Mouse (Mus musculus): Measurements from ENCODE around the gene Ehbp1.

Gene Ehbp1

GRCm38 (mm10) chr11:22342242-22343207 is at the start of gene Ehbp1:
Gene Ehbp1, minus strand, starts transcription at chr11:22342292.
- DNase-seq, result no peak

GRCm38 (mm10) chr11:22387472-22388098 is 45.5 kb upstream of the Ehbp1 start:
- DNase-seq, result no peak

- DNase-seq, result no peak
Observed at GRCm38 (mm10) chr11:22383532-22383931, 41.4 kb upstream of the Ehbp1 start.

- DNase-seq, result no peak
Observed at GRCm38 (mm10) chr11:22374811-22375210, 32.7 kb upstream of the Ehbp1 start.

- DNase-seq, result no peak
Observed at GRCm38 (mm10) chr11:22373290-22373674, 31.2 kb upstream of the Ehbp1 start.

GRCm38 (mm10) chr11:22372609-22373289 is 30.7 kb upstream of the Ehbp1 start:
- no peak for DNase-seq

GRCm38 (mm10) chr11:22369841-22370240 is 27.7 kb upstream of the Ehbp1 start:
- no peak for DNase-seq

GRCm38 (mm10) chr11:22368621-22369020 is 26.5 kb upstream of the Ehbp1 start:
- DNase-seq, result no peak

- no peak for DNase-seq
Observed at GRCm38 (mm10) chr11:22366486-22366885, 24.4 kb upstream of the Ehbp1 start.

GRCm38 (mm10) chr11:22353962-22354621 is 12.0 kb upstream of the Ehbp1 start:
- DNase-seq, result no peak

- no peak for DNase-seq
Observed at GRCm38 (mm10) chr11:22349945-22350344, 7.9 kb upstream of the Ehbp1 start.

- DNase-seq, result no peak
Observed at GRCm38 (mm10) chr11:22348536-22348910, 6.4 kb upstream of the Ehbp1 start.

GRCm38 (mm10) chr11:22347651-22348535 is 5.8 kb upstream of the Ehbp1 start:
- DNase-seq, result no peak

- DNase-seq, result no peak
Observed at GRCm38 (mm10) chr11:22327302-22327910, 14.7 kb downstream of the Ehbp1 start.

GRCm38 (mm10) chr11:22317824-22318411 is 24.2 kb downstream of the Ehbp1 start:
- no peak for DNase-seq

GRCm38 (mm10) chr11:22315801-22316200 is 26.3 kb downstream of the Ehbp1 start:
- no peak for DNase-seq

GRCm38 (mm10) chr11:22301164-22301563 is 40.9 kb downstream of the Ehbp1 start:
- peak in 1 of 2 experiments; percentile 23 for DNase-seq

- no peak for DNase-seq
Observed at GRCm38 (mm10) chr11:22289164-22289563, 52.9 kb downstream of the Ehbp1 start.

- no peak for DNase-seq
Observed at GRCm38 (mm10) chr11:22287513-22287900, 54.6 kb downstream of the Ehbp1 start.

- DNase-seq, result peak; percentile 98
Observed at GRCm38 (mm10) chr11:22286885-22287512, 55.1 kb downstream of the Ehbp1 start.

All from cerebellum, postnatal 25 days (tissue).